Mouse (Mus musculus) myocyte (in vitro differentiated cells): Measurements from ENCODE around the gene Fbxo3.

Source experiments
- E2F4 ChIP-seq: IDR thresholded peaks from one replicate; pipeline ENCODE4 v1.6.1; 2011; ENCODE audit warnings: mild to moderate bottlenecking, control low read depth, moderate library complexity; ENCODE audit not compliant: insufficient read depth
- MYOG ChIP-seq, 3 experiments: IDR thresholded peaks; one replicate each; pipeline ENCODE4 v1.6.1; 2011; ENCODE audit warnings: control low read depth in 2 of 3, low read depth in 2 of 3, mild to moderate bottlenecking in 2 of 3; ENCODE audit not compliant: insufficient read length in 2 of 3, control insufficient read depth in 1 of 3, insufficient read depth in 1 of 3
- POLR2A ChIP-seq: IDR thresholded peaks from one replicate; pipeline ENCODE4 v1.6.1; 2011; ENCODE audit warnings: low read depth, mild to moderate bottlenecking, control low read depth, moderate library complexity; ENCODE audit not compliant: insufficient read length
- REST ChIP-seq: IDR thresholded peaks from one replicate; pipeline ENCODE4 v1.6.1; 2011; ENCODE audit warnings: mild to moderate bottlenecking, control low read depth, moderate library complexity; ENCODE audit not compliant: insufficient read depth, insufficient read length
- TCF12 ChIP-seq: IDR thresholded peaks from one replicate; pipeline ENCODE4 v1.6.1; 2011; ENCODE audit warnings: mild to moderate bottlenecking, control low read depth; ENCODE audit not compliant: poor library complexity, insufficient read depth, severe bottlenecking

DNA sequence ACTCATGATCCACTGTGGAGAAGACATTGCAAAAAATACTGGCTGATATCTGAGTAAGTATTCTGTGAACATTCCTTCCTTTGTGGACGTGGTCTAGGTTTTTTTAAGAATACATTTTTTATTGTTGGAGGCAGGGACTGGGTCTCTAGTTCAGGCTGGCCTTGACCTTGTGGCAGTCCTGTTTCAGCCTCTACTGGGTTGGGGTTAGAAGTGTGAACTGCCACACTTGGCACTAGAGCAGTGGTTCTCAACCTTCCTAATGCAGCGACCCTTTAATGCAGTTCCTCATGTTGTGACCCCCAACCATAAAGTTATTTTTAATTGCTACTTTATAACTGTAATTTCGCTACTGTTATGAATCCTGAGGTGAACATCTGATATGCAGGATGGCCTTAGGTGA lies 2.9 kb downstream of the Fbxo3 start:
- TF ChIP-seq POLR2A (no peak), MYOG (IDR thresholded peaks at IDR 0.05; ENCODE audit: control insufficient read depth in 1 of 3, insufficient read depth in 1 of 3, insufficient read length in 2 of 3, low read depth in 2 of 3) (no peak), E2F4 (no peak), REST (no peak), TCF12 (no peak)
